Mouse (Mus musculus) effector memory CD4-positive, alpha-beta T cell, adult 7 months (primary cell): ENCODE results near the gene Hsf3. TPM values are rescaled to one million over a fixed set of nuclear protein-coding genes. Genes with fewer than 3 reads are reported as not detected.

Experiments used
- polyA plus RNA-seq: library from polyadenylated mRNA; unstranded; fragments of 100-300 nt; shearing (Covaris generic); gene quantifications from one replicate; pipeline ENCODE4 v1.2.1, GENCODE M21; 2017

Gene Hsf3
- polyA plus RNA-seq, result not detected

DNA sequence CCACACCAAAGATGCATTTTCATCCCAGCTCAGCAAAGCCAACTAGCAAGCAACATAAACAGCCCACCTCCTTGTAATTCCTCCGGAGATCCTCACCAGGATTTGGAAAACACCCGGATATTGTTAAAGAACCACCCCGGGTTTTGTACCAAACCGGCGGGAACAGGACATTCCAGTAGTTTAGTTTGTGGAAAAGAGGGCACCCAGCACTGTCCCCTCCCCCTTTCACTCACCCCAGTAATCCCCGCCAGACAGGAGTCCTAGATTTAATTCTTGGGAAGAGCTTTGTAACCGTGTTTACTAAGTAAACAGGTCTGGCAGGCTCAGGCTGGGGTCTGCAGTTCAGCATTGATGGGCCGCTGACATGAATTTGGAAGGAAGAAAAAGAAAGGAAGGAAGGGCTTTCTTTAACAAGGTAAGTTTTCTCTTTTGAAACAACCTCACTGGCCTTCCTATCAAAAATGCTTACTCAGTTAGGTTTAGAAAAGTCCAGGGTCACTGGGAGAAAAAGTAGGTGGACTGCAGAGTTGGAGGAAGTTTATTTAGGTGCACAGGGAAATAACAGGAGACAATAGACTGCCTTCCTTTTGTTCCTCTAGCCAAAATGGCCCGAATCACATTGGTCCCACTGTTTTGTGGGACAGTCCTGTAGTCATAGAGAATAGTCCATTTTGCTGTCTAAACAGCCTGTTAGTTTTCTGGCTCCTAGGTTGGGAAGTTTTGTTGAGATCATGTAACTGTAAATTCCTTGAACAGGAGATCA, at the start of gene Hsf3:
Hsf3 (minus strand) TSS at position 94 of the 763 bp plus-strand sequence.

DNA sequence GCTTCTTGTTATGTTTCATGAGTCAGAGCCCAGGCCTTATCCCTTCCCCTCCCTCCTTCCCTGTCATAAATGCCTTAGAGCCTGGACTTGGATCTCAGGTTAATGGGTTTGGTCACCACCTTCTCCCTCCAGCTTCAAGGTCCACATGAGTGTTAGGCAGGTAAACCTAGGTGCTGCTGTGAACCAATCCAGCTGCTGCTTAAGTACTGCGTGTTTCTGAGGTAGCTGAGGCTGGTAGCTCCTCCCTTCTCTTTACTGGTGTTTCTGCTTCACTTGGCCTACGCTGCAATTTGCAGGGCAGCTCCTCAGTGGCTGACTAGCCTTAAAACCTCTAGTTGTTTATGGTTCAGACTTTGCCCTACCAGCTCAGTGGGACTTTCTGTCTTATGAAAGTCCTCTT, 945 bp downstream of the Hsf3 start, which contains the start of gene Heph:
Heph (plus strand) TSS at position 211 of the 400 bp plus-strand sequence.

DNA sequence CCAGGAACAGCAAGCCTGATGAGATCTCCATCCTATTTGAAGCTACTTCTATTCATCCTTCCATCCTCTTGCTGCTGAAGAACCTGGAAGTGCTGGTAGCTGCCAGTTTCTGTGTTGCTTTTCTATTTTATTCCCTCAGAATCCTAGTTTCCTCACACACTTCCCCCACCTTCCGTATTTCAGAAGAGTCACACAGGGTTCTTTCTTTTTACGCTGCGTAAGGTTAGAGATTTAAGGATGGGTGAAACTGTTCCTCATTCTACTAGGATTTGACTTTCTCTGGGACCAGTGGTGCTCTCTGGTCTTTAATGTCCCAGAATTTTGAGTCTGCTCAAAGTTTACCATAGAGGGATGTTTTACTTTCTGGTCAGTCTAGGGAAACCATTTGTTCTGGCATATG, 162.8 kb downstream of the Hsf3 start, which contains the start of gene Vsig4:
Vsig4 (minus strand) TSS at position 101 of the 400 bp plus-strand sequence.

Other genes with a start within 250 kb of the Hsf3 start
- not detected for gene Vsig4, start 162.9 kb downstream of the Hsf3 start, polyA plus RNA-seq
- not detected for gene Heph, start 935 bp downstream of the Hsf3 start, polyA plus RNA-seq